Mouse (Mus musculus) ovary, postnatal 14 days (tissue): Measurements from ENCODE around the gene Ltk.

Source experiments
- DNase-seq: peaks from one replicate; pipeline ENCODE4 v3.0.0; 2022; ENCODE audit warnings: low spot score

The Ltk gene

DNA sequence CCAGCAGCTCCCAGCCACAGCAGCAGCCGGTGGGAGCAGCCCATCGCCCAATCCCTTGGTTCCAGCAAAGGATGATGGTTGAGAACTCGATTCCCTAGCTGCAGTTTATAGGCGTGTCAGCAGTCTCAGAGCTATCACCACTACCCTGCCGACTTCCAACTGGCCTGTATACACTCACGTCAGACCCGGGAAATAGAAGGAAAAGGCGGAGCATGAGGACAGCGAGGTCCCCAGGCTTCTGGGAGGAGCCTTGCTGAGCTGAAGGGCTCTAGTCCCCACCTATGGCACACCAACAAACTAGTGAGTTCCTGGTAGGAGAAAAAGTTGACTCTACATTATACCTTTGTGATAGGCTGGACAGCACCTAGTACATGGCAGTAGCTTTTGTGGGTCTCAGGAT lies at the start of gene Ltk:
TSS of gene Ltk (minus strand) at position 181 of the 400 bp plus-strand sequence.
- DNase-seq, result no peak

DNA sequence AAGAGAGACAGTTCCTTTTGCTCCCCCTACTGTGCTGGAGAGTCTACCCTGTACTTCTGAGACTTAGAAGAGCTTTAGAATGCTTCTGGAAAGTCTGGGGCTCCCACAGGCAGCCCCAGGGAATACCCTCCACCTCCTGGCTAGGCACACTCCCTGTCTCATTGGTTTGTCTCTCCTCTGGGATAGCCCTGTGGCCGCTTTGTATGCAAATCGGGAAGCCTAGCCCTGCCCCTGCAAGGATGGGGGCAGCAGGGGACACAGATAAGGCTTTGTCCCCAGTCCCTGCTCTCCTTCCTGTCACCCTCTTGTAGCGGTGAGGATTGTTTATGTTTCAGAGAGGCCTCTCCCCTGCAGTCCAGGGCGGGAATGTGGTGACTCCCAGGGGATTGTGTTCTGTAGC lies 48.6 kb upstream of the Ltk start:
- DNase-seq, result no peak

DNA sequence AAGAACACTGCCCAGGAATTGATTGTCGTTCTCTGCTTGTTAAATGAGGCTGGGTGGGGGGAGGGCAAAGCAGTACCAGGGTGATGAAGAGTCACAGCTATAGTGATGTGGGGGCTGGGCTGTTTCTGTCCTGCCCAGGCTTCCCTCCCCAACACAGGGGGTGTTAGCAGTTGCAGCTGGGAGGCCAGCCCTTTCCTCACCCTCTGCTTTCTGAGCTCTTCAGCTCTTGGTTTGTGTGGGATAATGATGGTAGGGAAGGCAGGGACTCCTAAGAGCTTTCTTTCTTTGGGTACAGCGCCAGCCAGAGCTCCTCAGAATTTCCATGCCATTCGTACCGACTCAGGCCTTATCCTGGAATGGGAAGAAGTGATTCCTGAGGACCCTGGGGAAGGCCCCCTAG lies 48.2 kb upstream of the Ltk start:
- no peak for DNase-seq

DNA sequence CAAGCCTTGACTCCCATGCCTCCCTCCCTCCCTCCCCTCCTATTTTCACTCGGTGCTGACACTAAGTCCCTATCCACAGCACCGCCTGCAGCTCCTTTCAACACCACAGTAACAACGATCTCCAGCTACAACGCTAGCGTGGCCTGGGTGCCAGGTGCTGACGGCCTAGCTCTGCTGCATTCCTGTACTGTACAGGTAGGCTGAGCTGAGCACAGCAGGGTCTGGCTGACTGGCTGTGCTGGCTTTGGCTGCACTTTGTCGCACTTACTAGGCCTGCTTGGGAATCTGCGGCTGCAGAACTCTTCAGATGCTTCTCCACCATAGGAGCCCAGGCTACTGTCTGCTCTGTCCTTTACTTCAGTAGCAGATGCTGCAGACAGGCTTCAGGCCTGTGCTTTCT lies 45.3 kb upstream of the Ltk start:
- no peak for DNase-seq

DNA sequence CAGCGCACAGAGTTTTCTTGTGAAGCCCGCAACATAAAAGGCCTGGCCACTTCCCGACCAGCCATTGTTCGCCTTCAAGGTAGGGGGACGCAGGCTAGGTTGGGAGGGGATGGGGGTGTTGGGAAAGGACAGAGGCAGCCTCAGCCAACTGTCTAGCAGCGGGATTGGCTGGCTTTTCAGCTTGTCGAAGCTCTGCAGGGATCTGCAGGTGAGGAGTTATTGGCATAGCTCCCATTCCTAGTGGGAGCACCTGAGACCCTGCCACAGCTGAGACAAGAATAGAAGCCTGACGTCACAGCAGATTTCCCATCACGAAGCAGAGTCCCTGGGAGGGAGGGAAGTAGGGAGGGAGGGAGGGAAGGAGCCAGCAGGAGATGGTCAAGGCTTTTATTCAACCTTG lies 44.5 kb upstream of the Ltk start:
- DNase-seq, result no peak

DNA sequence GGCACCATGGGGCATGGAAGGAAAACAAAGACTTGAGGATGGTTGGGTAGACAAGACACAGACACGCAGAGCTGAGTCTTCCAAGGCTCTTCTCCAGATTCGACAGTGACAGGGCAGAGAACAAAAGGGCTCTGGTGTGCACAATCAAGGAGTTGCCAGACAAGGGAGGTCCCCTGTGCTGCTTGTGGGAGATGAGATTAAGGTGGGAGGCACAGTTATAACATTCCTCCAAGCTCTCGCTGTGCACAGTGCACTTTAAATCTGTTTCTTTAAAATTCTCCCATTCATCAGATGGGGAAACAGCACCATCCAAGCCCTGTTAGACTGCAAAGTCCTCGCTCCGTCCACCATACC lies 44.0 kb upstream of the Ltk start:
- DNase-seq, result no peak

DNA sequence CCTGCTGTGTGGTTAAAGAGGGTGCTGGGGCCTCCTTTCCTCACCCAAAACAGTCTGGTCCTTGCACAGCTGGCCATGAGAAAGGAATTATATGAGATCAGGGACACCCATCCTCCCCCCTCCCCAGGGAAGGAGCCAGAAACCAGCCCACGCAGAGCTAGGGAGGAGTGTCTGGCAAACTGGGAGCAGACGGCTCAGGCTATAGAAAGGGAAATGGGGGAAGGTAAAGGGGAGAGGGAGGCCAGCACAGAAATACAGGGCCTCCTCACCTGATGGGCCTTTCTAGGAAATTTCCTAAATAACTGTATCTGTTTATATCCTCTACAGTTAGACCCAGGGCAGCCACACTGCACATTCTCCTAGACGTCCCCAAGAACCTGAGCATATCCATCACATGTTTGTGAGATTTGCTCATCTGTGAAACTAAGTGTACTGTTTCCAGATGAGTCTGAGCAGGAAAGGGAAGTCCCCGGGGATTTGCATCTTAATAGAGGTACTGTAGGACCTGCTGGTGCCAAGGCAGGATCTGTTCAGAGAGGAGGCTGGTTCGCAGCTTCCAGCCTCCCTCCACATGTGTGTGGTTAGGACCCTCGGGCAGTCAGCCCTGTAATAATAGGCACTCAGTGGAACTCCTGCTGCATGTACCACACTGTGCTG lies 43.5 kb upstream of the Ltk start:
- no peak for DNase-seq

DNA sequence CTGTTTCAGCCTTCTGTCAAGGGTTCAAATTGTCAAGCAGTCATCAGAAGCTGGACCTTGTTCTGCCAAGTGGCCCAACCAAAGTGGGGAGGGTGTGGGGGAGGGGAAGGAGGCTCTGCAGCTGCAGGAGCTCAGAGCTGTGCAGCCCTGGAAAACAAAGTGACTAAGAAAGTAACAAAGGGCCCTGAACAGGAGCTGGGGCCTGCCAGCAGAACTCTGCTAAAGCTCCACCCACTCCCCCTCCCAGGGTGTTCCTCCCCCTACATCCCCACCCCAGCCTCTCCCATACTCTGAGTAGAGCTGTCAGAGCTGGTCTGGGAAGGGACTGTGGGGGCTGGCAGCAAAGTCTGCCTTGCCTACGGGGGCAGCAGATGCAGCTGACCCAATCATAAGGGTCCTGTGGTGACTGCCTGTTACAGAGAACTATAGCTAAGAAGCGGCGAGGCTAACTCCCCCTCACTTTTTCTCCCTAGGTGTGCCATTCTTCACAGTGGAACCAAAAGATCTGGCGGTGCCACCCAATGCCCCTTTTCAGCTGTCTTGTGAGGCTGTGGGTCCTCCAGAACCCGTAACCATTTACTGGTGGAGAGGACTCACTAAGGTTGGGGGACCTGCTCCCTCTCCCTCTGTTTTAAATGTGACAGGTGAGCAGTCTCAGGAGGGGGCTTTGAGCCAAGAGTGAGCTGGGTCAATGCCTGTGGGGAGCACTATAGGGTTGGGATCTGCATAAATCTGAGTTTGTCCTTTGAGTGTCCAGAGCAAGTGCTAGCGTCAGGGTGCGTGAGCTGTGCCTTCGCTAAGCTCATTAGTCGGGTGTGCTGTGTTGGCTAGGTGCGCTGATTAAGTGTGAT lies 42.8 kb upstream of the Ltk start:
- DNase-seq, result no peak

DNA sequence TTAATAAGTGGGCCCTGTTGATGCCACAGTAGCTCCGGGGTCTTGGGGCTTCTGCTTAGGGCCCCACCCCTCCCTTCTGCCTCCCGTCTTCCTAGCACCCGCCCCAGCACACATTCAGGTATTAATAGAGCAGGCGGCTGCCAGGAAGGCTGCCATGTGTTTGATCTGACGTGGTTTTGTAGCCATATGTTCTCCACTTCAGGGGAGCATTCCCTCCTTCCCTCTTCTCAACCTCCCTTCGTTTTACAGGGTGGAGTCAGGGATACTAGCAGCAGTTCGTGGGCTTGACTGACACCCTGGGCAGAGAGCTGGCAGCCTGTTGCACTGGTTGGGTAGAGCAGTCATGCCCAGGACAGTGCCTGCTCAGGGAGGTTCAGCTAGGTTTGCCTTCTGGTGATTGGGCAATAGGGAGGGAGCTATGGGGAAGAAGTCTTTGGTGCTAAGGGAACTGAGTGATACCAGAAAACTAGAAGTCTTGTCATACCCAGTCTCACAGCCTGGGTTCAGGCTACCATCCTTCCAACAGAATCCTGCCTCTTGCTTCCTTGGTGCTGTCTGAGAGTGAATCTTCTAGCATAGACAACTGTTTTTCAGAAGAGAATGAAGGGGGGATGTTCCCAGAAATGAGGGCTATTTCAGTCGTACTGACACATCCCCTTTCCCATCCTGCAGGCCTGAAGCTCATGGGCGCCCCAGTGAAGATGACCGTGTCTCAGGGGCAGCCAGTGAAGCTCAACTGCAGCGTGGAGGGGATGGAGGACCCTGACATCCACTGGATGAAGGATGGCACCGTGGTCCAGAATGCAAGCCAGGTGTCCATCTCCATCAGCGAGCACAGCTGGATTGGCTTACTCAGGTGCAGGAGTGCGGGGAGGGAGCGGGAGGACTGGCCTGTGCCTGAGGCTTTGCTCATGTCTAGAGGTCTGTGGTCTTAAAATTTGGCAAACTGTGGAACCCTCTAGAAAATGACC lies 40.9 kb upstream of the Ltk start:
- no peak for DNase-seq

DNA sequence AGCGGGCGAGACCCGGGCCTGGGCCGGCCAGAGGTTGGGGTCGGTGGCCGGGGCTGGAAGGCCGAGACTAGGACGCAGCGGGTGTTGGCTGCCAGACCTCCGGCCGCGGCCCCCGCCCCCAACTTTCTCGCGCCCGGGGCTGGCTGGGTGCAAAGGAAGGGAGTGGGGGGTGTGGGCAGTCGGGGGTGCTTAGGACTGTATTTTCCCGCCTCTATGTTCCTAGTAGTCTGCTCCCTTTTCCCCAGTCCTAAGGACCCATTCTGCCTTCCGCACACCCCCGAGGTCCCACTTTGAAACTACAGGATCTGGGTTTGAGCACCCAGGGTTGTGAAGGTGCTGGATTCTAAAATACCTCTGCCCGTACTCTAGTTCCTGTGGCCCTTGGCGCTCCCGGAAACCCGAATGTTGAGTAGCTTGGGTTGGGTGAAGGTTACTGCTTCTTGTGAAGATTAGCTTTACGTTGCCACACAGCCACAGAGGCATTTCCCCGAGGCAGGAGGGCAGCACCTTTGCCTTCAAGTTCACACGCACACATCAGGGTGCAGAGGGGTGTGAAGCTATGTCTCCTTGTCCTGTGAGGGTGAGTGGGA lies 39.8 kb upstream of the Ltk start:
- DNase-seq, result no peak

DNA sequence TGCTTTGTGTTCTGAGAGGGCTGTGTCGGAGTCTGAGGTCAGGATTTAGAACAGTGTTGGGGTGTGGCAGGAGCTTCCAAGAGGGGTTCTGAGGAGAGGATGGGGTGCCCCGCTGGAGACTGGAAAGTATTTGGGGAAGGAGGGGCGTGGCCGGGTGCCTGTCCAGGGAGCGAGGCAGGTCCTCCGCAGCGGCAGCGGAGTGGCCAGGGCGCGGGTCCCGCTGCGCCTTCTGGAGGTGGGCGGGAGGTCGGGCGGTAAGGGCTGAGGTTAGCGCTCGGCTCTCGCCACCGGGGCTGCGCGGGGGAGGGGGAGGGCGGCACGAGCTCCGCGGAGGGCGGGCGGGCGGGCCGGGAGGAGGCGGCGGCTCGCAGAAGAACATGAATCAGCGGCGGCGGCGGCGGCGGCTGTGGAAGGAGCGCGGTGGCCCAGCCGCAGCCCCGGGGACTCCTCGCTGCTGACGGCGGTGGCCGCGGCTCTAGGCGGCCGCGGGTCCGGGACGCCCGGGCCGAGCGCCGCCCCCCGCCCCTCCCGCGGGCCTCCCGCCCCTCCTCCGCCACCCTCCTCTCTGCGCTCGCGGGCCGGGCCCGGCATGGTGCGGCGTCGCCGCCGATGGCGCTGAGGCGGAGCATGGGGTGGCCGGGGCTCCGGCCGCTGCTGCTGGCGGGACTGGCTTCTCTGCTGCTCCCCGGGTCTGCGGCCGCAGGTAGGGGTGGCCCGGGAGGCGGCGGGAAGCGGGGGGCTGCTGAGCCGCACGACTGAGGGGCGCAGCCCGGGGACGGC lies 39.1 kb upstream of the Ltk start:
- DNase-seq, result no peak

DNA sequence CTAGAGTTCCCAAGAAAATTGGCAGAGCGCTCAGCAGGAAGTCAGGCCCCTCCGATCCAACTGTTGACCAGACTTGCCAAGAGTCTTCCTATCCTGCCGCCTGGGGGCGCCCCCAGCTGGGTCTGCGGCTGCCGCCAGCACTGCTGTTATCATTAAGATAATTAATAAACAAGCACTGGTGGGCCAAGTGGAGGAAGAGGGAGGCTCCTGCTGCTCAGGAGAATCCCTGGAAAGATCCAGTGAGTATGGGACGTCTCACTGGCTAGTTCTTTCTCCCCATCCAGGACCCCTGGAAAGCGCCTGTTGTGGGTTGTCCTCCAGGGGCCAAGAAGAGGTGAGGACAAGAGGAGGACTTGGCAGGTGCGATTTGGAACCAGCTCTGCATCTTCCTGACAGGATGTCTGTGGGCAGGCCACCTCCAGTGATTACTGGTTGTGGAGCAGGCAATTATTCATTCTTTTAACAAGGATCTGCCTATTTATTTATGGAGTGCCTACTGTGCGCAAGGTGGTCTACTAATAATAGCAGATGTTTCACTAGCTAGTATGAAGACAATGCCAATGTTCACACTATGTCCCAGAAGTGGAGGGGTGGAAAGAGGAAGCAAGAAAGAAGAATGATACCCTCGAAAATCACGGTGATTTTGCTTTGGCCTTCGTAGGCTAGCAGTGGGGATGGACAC lies 38.2 kb upstream of the Ltk start:
- DNase-seq, result peak; percentile 68

DNA sequence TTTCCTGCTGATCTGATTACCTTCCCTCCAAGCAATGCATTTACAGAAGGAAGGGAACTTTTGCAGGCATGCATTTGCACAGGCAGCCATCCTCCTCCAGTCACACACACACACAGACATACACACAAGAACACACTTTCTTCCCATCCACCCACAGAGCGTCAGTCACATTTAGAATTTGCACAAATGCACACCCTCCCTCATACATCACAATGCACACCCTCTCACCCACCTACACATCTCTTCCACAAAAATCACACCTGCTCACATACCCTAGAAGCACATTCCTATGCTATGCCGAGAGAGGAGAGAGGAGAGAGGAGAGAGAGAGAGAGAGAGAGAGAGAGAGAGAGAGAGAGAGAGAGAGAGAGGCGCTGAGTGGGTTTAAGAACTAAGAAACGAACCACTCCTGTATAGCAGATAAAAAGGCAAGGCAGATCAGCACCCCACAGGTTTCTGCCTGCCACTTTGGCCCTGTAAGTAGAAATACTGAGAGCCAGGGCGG lies 37.1 kb upstream of the Ltk start, which contains the start of gene Tyro3:
TSS of gene Tyro3 (plus strand) at position 455 of the 505 bp plus-strand sequence.
- no peak for DNase-seq

DNA sequence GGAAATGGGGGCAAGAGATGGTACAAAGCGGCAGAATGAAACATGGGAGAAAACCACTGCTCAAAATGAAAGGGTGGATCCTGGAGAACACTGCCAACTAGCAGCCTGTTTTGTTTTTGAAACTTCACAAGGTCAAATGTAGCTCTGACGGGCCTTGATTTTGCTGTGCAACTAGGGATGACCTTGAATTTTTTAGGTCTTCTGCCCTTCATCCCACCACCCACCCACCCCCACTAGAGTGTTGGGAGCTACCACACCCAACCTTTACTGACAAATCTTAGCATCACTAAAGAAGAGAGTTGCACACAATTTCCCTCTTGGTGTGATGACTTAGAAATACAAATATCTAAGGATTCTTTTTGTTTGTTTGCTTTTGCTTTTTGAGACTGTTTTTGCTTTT lies 29.8 kb upstream of the Ltk start:
- DNase-seq, result no peak

DNA sequence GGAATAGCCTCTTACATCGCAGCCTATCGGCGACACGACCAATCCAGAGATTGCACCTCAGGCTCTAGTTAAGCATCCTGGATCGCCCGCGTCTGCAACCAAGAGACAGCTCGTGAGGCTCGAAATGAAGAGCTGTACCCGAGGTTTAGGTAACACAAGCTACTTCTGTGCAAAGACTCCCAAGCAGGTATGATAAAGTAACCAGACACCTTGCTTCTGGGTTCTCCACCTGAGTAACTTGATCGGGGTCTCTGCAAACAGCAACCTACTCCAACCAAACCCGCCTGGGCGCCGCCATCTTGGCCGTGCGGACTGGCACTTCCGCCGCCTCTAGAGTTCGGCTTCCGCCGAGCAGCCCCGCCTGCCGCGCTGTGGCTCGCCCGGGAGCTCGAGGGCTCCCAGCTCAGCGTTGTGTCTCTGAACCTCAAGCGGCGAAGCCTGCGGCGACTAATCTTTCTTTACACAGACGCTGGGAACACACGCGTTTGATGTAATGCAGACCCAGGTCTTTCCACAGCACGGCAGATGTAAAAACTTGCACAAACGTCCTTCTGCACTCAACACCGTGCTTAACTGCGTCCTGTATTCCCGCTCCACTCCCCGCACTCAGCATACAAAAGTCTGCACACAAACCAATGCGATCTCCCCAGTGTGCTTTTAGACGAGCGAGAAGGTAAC lies 27.1 kb upstream of the Ltk start, which contains the start of gene Rpap1:
TSS of gene Rpap1 (minus strand) at position 332 of the 678 bp plus-strand sequence.
- DNase-seq, result peak; percentile 70

DNA sequence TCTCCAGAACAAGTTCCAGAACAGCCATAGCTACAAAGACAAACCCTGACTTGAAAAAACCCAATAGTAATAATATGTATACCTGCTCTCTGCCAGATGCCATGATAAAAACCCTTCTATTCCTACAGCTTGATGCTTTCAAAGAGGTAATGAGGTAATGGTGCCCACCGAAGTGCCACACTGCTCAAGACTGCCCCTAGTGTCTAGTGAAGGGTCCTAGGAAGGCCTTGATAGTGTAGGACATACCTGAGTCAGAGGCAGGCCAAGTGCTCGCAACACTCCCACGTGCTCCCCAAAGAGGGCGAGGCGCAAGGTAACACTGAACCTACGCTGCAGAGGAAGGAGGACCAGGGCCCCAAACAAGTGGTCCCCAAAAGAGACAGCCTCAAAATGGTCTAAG lies 7.0 kb upstream of the Ltk start:
- no peak for DNase-seq

DNA sequence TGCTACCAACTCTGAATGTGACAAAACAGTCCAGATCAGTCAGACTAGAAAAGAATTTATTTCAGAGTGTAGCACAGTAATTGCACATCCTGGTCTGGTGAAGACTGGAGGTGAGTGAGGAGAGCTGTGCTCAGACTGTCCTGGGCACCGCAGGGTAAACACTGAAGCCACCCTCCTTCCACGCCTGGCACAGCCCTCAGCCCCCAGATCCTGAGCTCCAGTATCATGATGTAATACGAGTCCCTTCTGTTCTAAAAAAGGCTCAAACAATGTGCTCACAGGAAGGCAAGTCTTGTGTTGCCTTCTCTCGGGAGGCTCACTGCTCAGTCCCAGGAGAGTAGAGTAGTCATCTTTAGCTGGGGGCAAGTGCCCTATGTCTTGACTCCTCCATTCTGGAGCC lies 3.7 kb upstream of the Ltk start:
- no peak for DNase-seq

DNA sequence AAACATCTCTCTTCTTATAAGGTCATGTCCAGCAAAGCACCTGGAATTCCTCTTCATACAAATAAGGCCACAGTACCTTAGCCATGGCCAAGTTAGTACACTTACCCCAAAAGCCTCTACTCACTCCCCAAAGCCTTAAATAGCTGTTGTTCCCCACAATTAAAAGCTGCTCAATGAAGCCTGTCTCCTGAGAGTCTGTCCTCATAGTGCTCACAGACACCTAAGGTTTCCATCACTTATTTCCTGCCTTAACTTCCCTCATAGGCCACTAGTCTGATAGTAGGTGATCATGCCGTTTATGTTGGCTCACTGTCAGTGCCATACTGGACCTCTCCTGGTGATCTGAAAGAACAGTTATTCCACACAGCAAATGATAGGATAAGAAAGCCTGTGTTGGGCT lies 2.0 kb upstream of the Ltk start:
- no peak for DNase-seq

DNA sequence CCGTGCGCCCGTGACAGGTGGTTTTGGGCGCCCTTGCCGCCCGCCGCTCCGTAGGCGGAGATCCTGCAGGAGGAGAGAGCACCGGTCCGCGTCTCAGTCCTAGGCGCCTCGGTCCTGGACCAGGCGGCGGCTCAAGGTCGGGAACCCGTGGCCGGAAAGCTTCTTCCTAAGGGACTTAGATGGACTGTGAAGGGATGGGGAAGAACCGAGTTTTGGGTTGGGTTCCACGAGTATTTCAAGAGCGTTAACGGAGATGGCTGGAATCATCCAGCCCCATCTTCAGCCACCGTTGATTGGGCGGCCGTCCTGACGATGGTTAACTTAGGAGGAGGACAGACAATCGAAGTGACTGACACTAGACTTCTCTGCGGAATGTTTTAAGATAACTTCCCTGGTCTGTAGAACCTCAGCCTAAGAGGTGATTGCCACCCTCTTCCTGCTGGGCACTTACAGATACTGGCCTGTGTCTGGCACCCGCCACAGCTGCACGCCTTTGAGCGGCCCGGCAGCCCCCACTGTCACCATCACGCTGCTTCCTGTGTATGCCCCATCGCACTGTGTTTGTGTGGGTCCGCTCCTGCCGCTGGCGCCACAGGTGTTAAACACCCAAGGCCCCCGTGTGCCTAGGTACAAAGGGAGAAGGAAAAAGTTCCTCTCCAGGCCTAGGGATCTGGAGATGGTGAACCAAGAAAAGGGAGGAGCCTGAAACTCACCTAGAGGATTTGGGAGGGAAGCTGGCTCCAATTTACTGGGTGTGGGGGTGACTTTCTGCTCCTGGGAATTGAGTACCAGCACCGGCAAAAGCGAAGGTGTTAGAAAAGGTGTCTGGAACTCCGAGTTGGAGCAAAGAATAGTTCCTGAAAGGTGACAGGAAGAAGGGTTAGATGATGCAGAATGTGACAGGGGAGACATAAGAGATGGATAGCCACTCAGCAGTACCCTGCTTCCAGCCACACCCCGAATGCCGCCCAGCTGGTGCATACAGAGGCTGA lies 1.1 kb downstream of the Ltk start:
- no peak for DNase-seq
